Mouse (Mus musculus): ENCODE data around the gene Itprid1. TPM values are rescaled to one million over a fixed set of nuclear protein-coding genes. Genes with fewer than 3 reads are reported as not detected.

The Itprid1 gene
- polyA plus RNA-seq, 1 experiment: 0.19 TPM

GRCm38 (mm10) chr6:55919206-55919605, 82.5 kb downstream of the Itprid1 start:
- H3K9ac ChIP-seq (ENCODE audit: low read depth, poor library complexity, severe bottlenecking): no peak overlapping the region
- TF ChIP-seq CTCF (IDR thresholded peaks at IDR 0.05; ENCODE audit: low read depth, low read length): no peak
- no peak for TF ChIP-seq POLR2A (IDR thresholded peaks at IDR 0.05; ENCODE audit: insufficient read depth, low read length)
- no peak for TF ChIP-seq EP300 (IDR thresholded peaks at IDR 0.05; ENCODE audit: insufficient read depth, low read depth, low read length)

GRCm38 (mm10) chr6:55920282-55920720, 83.6 kb downstream of the Itprid1 start:
- TF ChIP-seq EP300 (IDR thresholded peaks at IDR 0.05; ENCODE audit: insufficient read depth, low read depth, low read length) (no peak), CTCF (IDR thresholded peaks at IDR 0.05; ENCODE audit: low read depth, low read length) (no peak), POLR2A (IDR thresholded peaks at IDR 0.05; ENCODE audit: insufficient read depth, low read length) (no peak)
- Histone ChIP-seq H3K4me3 (ENCODE audit: low read depth, low read length) (no peak overlapping the region), H3K27me3 (ENCODE audit: control insufficient read depth, insufficient read depth, low read length, poor library complexity, severe bottlenecking) (no peaks in the 10 kb centered on the region), H3K36me3 (ENCODE audit: control insufficient read depth, insufficient read depth, low read length, poor library complexity, severe bottlenecking) (no peaks in the 10 kb centered on the region), H3K4me1 (ENCODE audit: control insufficient read depth, insufficient read depth, low read length) (no peaks in the 10 kb centered on the region), H3K9me3 (replicated peaks; ENCODE audit: control insufficient read depth, insufficient read depth, low read length, poor library complexity, severe bottlenecking) (no peaks in the 10 kb centered on the region), H3K9ac (ENCODE audit: low read depth, poor library complexity, severe bottlenecking) (no peak overlapping the region), H3K27ac (ENCODE audit: insufficient read depth, low read length) (no peak overlapping the region)

More at GRCm38 (mm10) chr6:55919206-55919605, 82.5 kb downstream of the Itprid1 start:
- H3K36me3 ChIP-seq (ENCODE audit: control insufficient read depth, insufficient read depth, low read length, poor library complexity, severe bottlenecking): no peaks in the 10 kb centered on the region
- H3K27me3 ChIP-seq (ENCODE audit: control insufficient read depth, insufficient read depth, low read length, poor library complexity, severe bottlenecking): no peaks in the 10 kb centered on the region
- H3K9me3 ChIP-seq (replicated peaks; ENCODE audit: control insufficient read depth, insufficient read depth, low read length, poor library complexity, severe bottlenecking): no peaks in the 10 kb centered on the region
- no peak overlapping the region for H3K4me3 ChIP-seq (ENCODE audit: low read depth, low read length)
- no peaks in the 10 kb centered on the region for H3K4me1 ChIP-seq (ENCODE audit: control insufficient read depth, insufficient read depth, low read length)
- H3K27ac ChIP-seq (ENCODE audit: insufficient read depth, low read length): no peak overlapping the region

- no peak overlapping the region for H3K9ac ChIP-seq (ENCODE audit: low read depth, poor library complexity, severe bottlenecking)
- H3K9me3 ChIP-seq (replicated peaks; ENCODE audit: control insufficient read depth, insufficient read depth, low read length, poor library complexity, severe bottlenecking): no peaks in the 10 kb centered on the region
- no peak overlapping the region for H3K4me3 ChIP-seq (ENCODE audit: low read depth, low read length)
- H3K4me1 ChIP-seq (ENCODE audit: control insufficient read depth, insufficient read depth, low read length): no peaks in the 10 kb centered on the region
- no peak overlapping the region for H3K27ac ChIP-seq (ENCODE audit: insufficient read depth, low read length)
- H3K27me3 ChIP-seq (ENCODE audit: control insufficient read depth, insufficient read depth, low read length, poor library complexity, severe bottlenecking): no peaks in the 10 kb centered on the region
- TF ChIP-seq EP300 (IDR thresholded peaks at IDR 0.05; ENCODE audit: insufficient read depth, low read depth, low read length) (no peak), CTCF (IDR thresholded peaks at IDR 0.05; ENCODE audit: low read depth, low read length) (no peak), POLR2A (IDR thresholded peaks at IDR 0.05; ENCODE audit: insufficient read depth, low read length) (no peak)
- no peaks in the 10 kb centered on the region for H3K36me3 ChIP-seq (ENCODE audit: control insufficient read depth, insufficient read depth, low read length, poor library complexity, severe bottlenecking)
These were observed 84.4 kb downstream of the Itprid1 start for GRCm38 (mm10) chr6:55920866-55921630.

GRCm38 (mm10) chr6:55944709-55945108, 108.0 kb downstream of the Itprid1 start:
- H3K4me3 ChIP-seq (ENCODE audit: low read depth, low read length): no peak overlapping the region
- no peaks in the 10 kb centered on the region for H3K27me3 ChIP-seq (ENCODE audit: control insufficient read depth, insufficient read depth, low read length, poor library complexity, severe bottlenecking)
- H3K4me1 ChIP-seq (ENCODE audit: control insufficient read depth, insufficient read depth, low read length): no peaks in the 10 kb centered on the region
- no peak overlapping the region for H3K27ac ChIP-seq (ENCODE audit: insufficient read depth, low read length)
- TF ChIP-seq EP300 (IDR thresholded peaks at IDR 0.05; ENCODE audit: insufficient read depth, low read depth, low read length) (no peak), CTCF (IDR thresholded peaks at IDR 0.05; ENCODE audit: low read depth, low read length) (no peak), POLR2A (IDR thresholded peaks at IDR 0.05; ENCODE audit: insufficient read depth, low read length) (no peak)
- no peaks in the 10 kb centered on the region for H3K9me3 ChIP-seq (replicated peaks; ENCODE audit: control insufficient read depth, insufficient read depth, low read length, poor library complexity, severe bottlenecking)
- H3K9ac ChIP-seq (ENCODE audit: low read depth, poor library complexity, severe bottlenecking): no peak overlapping the region
- H3K36me3 ChIP-seq (ENCODE audit: control insufficient read depth, insufficient read depth, low read length, poor library complexity, severe bottlenecking): no peaks in the 10 kb centered on the region

GRCm38 (mm10) chr6:55950345-55951110, 113.8 kb downstream of the Itprid1 start:
- no peak overlapping the region for H3K9ac ChIP-seq (ENCODE audit: low read depth, poor library complexity, severe bottlenecking)
- no peaks in the 10 kb centered on the region for H3K4me1 ChIP-seq (ENCODE audit: control insufficient read depth, insufficient read depth, low read length)
- H3K27ac ChIP-seq (ENCODE audit: insufficient read depth, low read length): no peak overlapping the region
- no peak overlapping the region for H3K4me3 ChIP-seq (ENCODE audit: low read depth, low read length)
- H3K27me3 ChIP-seq (ENCODE audit: control insufficient read depth, insufficient read depth, low read length, poor library complexity, severe bottlenecking): no peaks in the 10 kb centered on the region
- H3K9me3 ChIP-seq (replicated peaks; ENCODE audit: control insufficient read depth, insufficient read depth, low read length, poor library complexity, severe bottlenecking): no peaks in the 10 kb centered on the region
- no peaks in the 10 kb centered on the region for H3K36me3 ChIP-seq (ENCODE audit: control insufficient read depth, insufficient read depth, low read length, poor library complexity, severe bottlenecking)
- TF ChIP-seq POLR2A (IDR thresholded peaks at IDR 0.05; ENCODE audit: insufficient read depth, low read length) (no peak), EP300 (IDR thresholded peaks at IDR 0.05; ENCODE audit: insufficient read depth, low read depth, low read length) (no peak), CTCF (IDR thresholded peaks at IDR 0.05; ENCODE audit: low read depth, low read length) (peak; percentile 61)

GRCm38 (mm10) chr6:55972998-55973397, 136.3 kb downstream of the Itprid1 start:
- Histone ChIP-seq H3K27me3 (ENCODE audit: control insufficient read depth, insufficient read depth, low read length, poor library complexity, severe bottlenecking) (no peaks in the 10 kb centered on the region), H3K36me3 (ENCODE audit: control insufficient read depth, insufficient read depth, low read length, poor library complexity, severe bottlenecking) (no peaks in the 10 kb centered on the region), H3K27ac (ENCODE audit: insufficient read depth, low read length) (no peak overlapping the region), H3K4me1 (ENCODE audit: control insufficient read depth, insufficient read depth, low read length) (no peaks in the 10 kb centered on the region), H3K4me3 (ENCODE audit: low read depth, low read length) (no peak overlapping the region), H3K9me3 (replicated peaks; ENCODE audit: control insufficient read depth, insufficient read depth, low read length, poor library complexity, severe bottlenecking) (no peaks in the 10 kb centered on the region), H3K9ac (ENCODE audit: low read depth, poor library complexity, severe bottlenecking) (no peak overlapping the region)
- TF ChIP-seq CTCF (IDR thresholded peaks at IDR 0.05; ENCODE audit: low read depth, low read length) (peak; percentile 10), POLR2A (IDR thresholded peaks at IDR 0.05; ENCODE audit: insufficient read depth, low read length) (no peak)
